25 mouse cellular contexts compared by ENCODE assay signal in the genomic region with DNA sequence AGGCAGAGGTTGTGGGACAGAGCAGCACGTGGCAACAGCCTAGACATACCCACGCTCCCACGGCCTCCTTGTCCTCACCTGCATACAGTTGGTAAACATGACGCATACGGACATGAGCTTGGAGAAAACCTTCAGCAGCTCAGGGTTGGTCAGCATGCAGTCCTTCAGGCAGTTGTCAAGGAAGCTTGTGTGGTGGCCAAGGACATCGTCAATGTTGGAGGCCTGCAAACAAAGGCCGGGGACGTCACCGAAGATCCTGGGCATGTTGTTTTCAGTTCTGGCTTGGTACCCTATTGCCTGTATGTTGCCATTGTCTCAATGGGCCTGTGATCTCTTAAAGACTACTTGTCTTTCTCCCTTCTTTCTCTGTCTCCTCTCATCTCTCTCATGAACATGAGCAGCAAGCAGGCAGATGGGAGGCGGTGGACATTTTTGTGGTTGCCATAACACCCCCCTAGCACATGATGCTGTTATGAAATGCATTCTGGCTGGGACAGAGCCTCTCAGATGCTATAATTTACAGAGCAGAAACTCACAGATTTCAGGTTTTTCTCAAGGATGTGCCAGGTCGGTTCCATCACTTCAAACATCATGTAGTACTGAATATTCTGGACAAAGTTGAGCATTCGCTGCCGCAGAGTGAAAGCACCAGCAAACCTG. TPM values are rescaled to one million over a fixed set of nuclear protein-coding genes. Genes with fewer than 3 reads are reported as not detected.
DNase-seq lines count a peak whose midpoint lies in the region; TF ChIP-seq lines count a peak whose summit lies in the region.
"Had no signal": no experiment of that assay in that cellular context is flagged by ENCODE, and none has a peak within 500 bp of the region (broad histone marks: within the 10 kb centered on the region; RNA-seq: fewer than 3 reads in every experiment).

No protein-coding gene starts in this region.

- peak; percentile 71 for DNase-seq in heart, adult 11 months
- DNase-seq in heart, adult 18-20 months = no peak
- no peak for DNase-seq in left cerebral cortex, adult 2 months (ENCODE audit: extremely low spot score in 1 of 2, low spot score in 2 of 2)
- no peak for DNase-seq in left cerebral cortex, postnatal 10 days (ENCODE audit: extremely low spot score in 1 of 2, low spot score in 2 of 2)
- DNase-seq in urinary bladder, adult 2 months (ENCODE audit: low spot score) = peak; percentile 15
- DNase-seq in urinary bladder, postnatal 10 days (ENCODE audit: low spot score) = no peak
- DNase-seq in cerebellum, adult 8-10 months = no peak
- DNase-seq: adrenal gland, postnatal 36 days; cerebellum, adult 18-20 months; gastrocnemius, postnatal 14 days; kidney, adult 18-20 months; layer of hippocampus, postnatal 36 days; thymus, postnatal 25 days had no signal

- H3K4me3 ChIP-seq in left cerebral cortex, adult 2 months = no peak overlapping the region
- H3K4me3 ChIP-seq: embryonic facial prominence, embryonic 10.5 days; hindbrain, embryonic 12.5 days; midbrain, embryonic 13.5 days; neural tube, embryonic 12.5 days; stomach, embryonic 15.5 days had no signal

- no peak for TF ChIP-seq CTCF in left cerebral cortex, adult 2 months (IDR thresholded peaks at IDR 0.05)

- H3K27ac ChIP-seq in left cerebral cortex, adult 2 months = peak overlapping the region; percentile 69
- H3K27ac ChIP-seq: embryonic facial prominence, embryonic 10.5 days; hindbrain, embryonic 12.5 days; kidney, postnatal 0 days; liver, embryonic 14.5 days; midbrain, embryonic 13.5 days; neural tube, embryonic 12.5 days; stomach, embryonic 15.5 days had no signal

- intact Hi-C loops in left cerebral cortex, adult 2 months (cut with DNase I) = loop anchor here (10.0 kb wide), 1 partner anchor 94 kb away; no protein-coding TSS in a partner anchor
- intact Hi-C loops in left cerebral cortex, postnatal 10 days (cut with DNase I) = loop anchor here (10.0 kb wide), 1 partner anchor 354 kb away; no protein-coding TSS in a partner anchor

RNA-seq across cellular contexts. Expression of a gene that starts 6.5 kb away (rescaled TPM):
- 1 to 10 TPM in 1 of 2 experiments, under 1 TPM in 1; 0.37 to 2.1 TPM for total RNA-seq in heart, adult 18-20 months (2021)
- 1 to 10 TPM; 3.1 to 3.9 TPM for total RNA-seq in left cerebral cortex, adult 2 months (2021)
- total RNA-seq in left cerebral cortex, postnatal 10 days (2021) = under 1 TPM; 0.81 to 0.89 TPM
- polyA plus RNA-seq in urinary bladder, adult 2 months (2012; rRNA removed) = 5.8 and 6.3 TPM in 2 replicates

RNA-seq across cellular contexts. Expression of a gene that starts 20.3 kb away (rescaled TPM):
- not detected for total RNA-seq in heart, adult 18-20 months (2021)
- 1 to 10 TPM; 1.0 to 2.2 TPM for total RNA-seq in left cerebral cortex, adult 2 months (2021)
- total RNA-seq in left cerebral cortex, postnatal 10 days (2021) = under 1 TPM; 0.39 to 0.55 TPM
- 0.37 and 0.70 TPM in 2 replicates for polyA plus RNA-seq in urinary bladder, adult 2 months (2012; rRNA removed)
- total RNA-seq: adrenal gland, postnatal 36 days; gastrocnemius, postnatal 14 days; MEL had no signal
- polyA plus RNA-seq: liver, embryonic 14.5 days had no signal

RNA-seq across cellular contexts. Expression of a gene that starts 37.4 kb away (rescaled TPM):
- 1 to 10 TPM; 7.5 to 8.4 TPM for total RNA-seq in heart, adult 18-20 months (2021)
- total RNA-seq in left cerebral cortex, adult 2 months (2021) = 10 to 100 TPM; 25.8 to 26.0 TPM
- 10 to 100 TPM; 23.8 to 26.9 TPM for total RNA-seq in left cerebral cortex, postnatal 10 days (2021)
- 72.4 and 98.7 TPM in 2 replicates for polyA plus RNA-seq in urinary bladder, adult 2 months (2012; rRNA removed)

RNA-seq across cellular contexts. Expression of a gene that starts 37.6 kb away (rescaled TPM):
- 10 to 100 TPM; 31.9 to 35.4 TPM for total RNA-seq in heart, adult 18-20 months (2021)
- total RNA-seq in left cerebral cortex, adult 2 months (2021) = 10 to 100 TPM; 34.4 to 35.0 TPM
- 10 to 100 TPM; 40.9 to 44.2 TPM for total RNA-seq in left cerebral cortex, postnatal 10 days (2021)
- polyA plus RNA-seq in urinary bladder, adult 2 months (2012; rRNA removed) = 33.2 and 33.3 TPM in 2 replicates

RNA-seq across cellular contexts. Expression of a gene that starts 50.1 kb away (rescaled TPM):
- not detected for total RNA-seq in heart, adult 18-20 months (2021)
- not detected for total RNA-seq in left cerebral cortex, adult 2 months (2021)
- total RNA-seq in left cerebral cortex, postnatal 10 days (2021) = under 1 TPM; 0.22 to 0.47 TPM
- 0.03 TPM in 2 replicates for polyA plus RNA-seq in urinary bladder, adult 2 months (2012; rRNA removed)
- total RNA-seq: adrenal gland, postnatal 36 days; CH12.LX; gastrocnemius, postnatal 14 days; MEL had no signal
- polyA plus RNA-seq: heart, postnatal 0 days; kidney, postnatal 0 days; limb, embryonic 14.5 days; liver, embryonic 14.5 days; lung, postnatal 0 days; stomach, embryonic 15.5 days had no signal

Comparison
In these comparisons a context has a peak if more than half of its experiments do, and no peak if none do; other contexts are left out.
1. DNase-seq: peak in heart, adult 11 months (single experiment) and urinary bladder, adult 2 months (single experiment); none in heart, adult 18-20 months (0 of 2), left cerebral cortex, adult 2 months (0 of 2), left cerebral cortex, postnatal 10 days (0 of 2), urinary bladder, postnatal 10 days (single experiment) and cerebellum, adult 8-10 months (single experiment).